Mouse (Mus musculus) lung, postnatal 0 days (tissue): ENCODE results near the gene Hoxd4.

ENCODE experiments used
- CTCF ChIP-seq: IDR thresholded peaks from 2 replicates; pipeline ENCODE4 v1.5.1; 2016; ENCODE audit warnings: antibody characterized with exemption, mild to moderate bottlenecking
- EP300 ChIP-seq: IDR thresholded peaks from 2 replicates; pipeline ENCODE4 v1.6.1; 2016; ENCODE audit warnings: antibody characterized with exemption, mild to moderate bottlenecking, control low read depth

DNA sequence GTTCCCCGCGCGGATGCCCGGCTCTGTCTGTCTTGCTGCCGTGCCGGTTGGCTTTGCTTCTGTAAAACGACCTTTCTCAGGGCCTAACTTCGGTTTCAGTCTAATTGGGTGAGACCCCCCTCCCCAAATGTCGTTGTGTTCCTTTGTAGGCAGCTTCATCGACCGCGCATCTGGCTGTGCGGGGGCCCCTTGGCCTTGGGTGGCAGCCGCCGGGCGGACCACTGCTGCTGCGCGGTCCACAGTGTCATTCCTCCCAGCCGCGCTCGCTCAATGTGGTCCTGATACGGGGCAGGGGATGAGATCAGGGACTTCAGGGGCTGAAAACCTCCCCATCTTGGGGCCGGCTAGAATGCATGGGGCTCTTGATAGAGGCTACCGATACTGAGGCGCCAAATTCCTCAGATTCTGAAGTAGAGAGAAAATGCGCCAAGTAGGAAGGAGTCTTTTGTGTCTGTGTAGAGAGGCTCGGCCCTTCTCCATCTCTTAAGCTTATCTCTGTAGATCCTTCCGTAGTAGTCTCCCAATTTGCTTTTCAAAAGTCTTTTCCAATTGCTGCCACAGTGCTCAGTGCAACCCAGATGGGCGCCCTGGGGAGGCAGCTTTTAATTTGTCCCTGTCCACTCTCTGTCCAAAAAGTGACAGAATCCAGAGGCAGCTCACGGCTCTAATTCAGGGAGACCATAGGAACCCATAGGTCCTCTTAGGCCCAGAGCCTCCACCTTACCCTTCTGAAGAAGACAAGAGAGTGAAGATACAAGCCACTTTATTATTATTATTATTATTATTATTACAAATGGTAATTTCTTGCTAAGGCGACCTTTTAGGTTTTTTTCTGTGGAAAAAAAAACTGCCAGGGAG lies 23.8 kb upstream of the Hoxd4 start:
- TF ChIP-seq CTCF (no peak), EP300 (no peak)
